Mouse (Mus musculus): ENCODE results near the gene Zbtb16.
A peak's percentile ranks its signal among the peaks of the same experiment; 100 is the strongest.

Gene Zbtb16

GRCm38 (mm10) chr9:48767666-48768432, 68.2 kb downstream of the Zbtb16 start:
- peak; percentile 64 for ATAC-seq (ENCODE audit: low TSS enrichment)

- ATAC-seq (ENCODE audit: low TSS enrichment): no peak
Observed at GRCm38 (mm10) chr9:48765927-48766326, 70.1 kb downstream of the Zbtb16 start.

- no peak for ATAC-seq (ENCODE audit: low TSS enrichment)
Observed at GRCm38 (mm10) chr9:48764311-48764710, 71.7 kb downstream of the Zbtb16 start.

- no peak for ATAC-seq (ENCODE audit: low TSS enrichment)
Observed at GRCm38 (mm10) chr9:48761732-48762637, 74.0 kb downstream of the Zbtb16 start.

GRCm38 (mm10) chr9:48761175-48761556, 74.9 kb downstream of the Zbtb16 start:
- no peak for ATAC-seq (ENCODE audit: low TSS enrichment)

- peak; percentile 39 for ATAC-seq (ENCODE audit: low TSS enrichment)
Observed at GRCm38 (mm10) chr9:48760449-48761174, 75.4 kb downstream of the Zbtb16 start.

- no peak for ATAC-seq (ENCODE audit: low TSS enrichment)
Observed at GRCm38 (mm10) chr9:48759098-48759497, 76.9 kb downstream of the Zbtb16 start.

- ATAC-seq (ENCODE audit: low TSS enrichment): no peak
Observed at GRCm38 (mm10) chr9:48757650-48758580, 78.1 kb downstream of the Zbtb16 start.

- ATAC-seq (ENCODE audit: low TSS enrichment): no peak
Observed at GRCm38 (mm10) chr9:48756261-48756812, 79.7 kb downstream of the Zbtb16 start.

- ATAC-seq (ENCODE audit: low TSS enrichment): no peak
Observed at GRCm38 (mm10) chr9:48755438-48756070, 80.5 kb downstream of the Zbtb16 start.

GRCm38 (mm10) chr9:48754418-48754817, 81.6 kb downstream of the Zbtb16 start:
- no peak for ATAC-seq (ENCODE audit: low TSS enrichment)

GRCm38 (mm10) chr9:48753881-48754280, 82.1 kb downstream of the Zbtb16 start:
- no peak for ATAC-seq (ENCODE audit: low TSS enrichment)

GRCm38 (mm10) chr9:48751900-48752299, 84.1 kb downstream of the Zbtb16 start:
- no peak for ATAC-seq (ENCODE audit: low TSS enrichment)

GRCm38 (mm10) chr9:48749666-48750065, 86.4 kb downstream of the Zbtb16 start:
- ATAC-seq (ENCODE audit: low TSS enrichment): no peak

- peak; percentile 18; the same call in 1 of the 2 replicates for ATAC-seq (ENCODE audit: low TSS enrichment)
Observed at GRCm38 (mm10) chr9:48749168-48749567, 86.9 kb downstream of the Zbtb16 start.

- no peak for ATAC-seq (ENCODE audit: low TSS enrichment)
Observed at GRCm38 (mm10) chr9:48748761-48749160, 87.3 kb downstream of the Zbtb16 start.

- no peak for ATAC-seq (ENCODE audit: low TSS enrichment)
Observed at GRCm38 (mm10) chr9:48748216-48748615, 87.8 kb downstream of the Zbtb16 start.

- ATAC-seq (ENCODE audit: low TSS enrichment): no peak
Observed at GRCm38 (mm10) chr9:48746506-48746905, 89.5 kb downstream of the Zbtb16 start.

GRCm38 (mm10) chr9:48745347-48746119, 90.5 kb downstream of the Zbtb16 start:
- no peak for ATAC-seq (ENCODE audit: low TSS enrichment)
